Mouse (Mus musculus): ENCODE data around the gene Cabp1.

- TF ChIP-seq POLR2A (IDR thresholded peaks at IDR 0.05; ENCODE audit: insufficient read depth, low read depth, low read length) (no peak), CTCF (IDR thresholded peaks at IDR 0.05) (no peak), EP300 (IDR thresholded peaks at IDR 0.05; ENCODE audit: insufficient read depth, low read depth, low read length) (no peak)
Measured at GRCm38 (mm10) chr5:115133358-115134066, 60.7 kb downstream of the Cabp1 start.

Data from heart, adult 2 months (tissue).